Mouse (Mus musculus): ENCODE results near the gene Hmgn2. TPM values are rescaled to one million over a fixed set of nuclear protein-coding genes. Genes with fewer than 3 reads are reported as not detected.

Gene Hmgn2
- total and polyA plus RNA-seq, 3 experiments = 157 to 195 (median 161) TPM

DNA sequence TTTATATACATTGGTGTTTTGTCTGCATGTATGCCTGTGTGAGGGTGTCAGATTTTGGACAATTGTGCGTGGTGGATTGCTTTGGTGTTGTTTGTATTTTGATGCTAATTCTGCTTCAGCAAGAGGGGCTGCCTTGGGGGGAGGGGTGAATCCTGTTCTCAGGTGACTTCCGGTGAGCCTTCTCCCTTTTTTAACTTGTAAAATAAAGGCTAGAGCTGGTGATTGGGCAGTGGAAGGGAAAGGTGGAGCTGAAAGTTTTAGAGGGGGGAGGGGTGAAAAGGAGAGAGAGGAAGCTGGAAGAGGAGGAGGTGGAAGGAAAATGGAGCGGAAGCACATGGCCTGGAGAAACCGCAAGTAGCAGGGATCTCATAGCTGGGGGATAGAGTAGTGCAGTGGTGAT lies 12.1 kb downstream of the Hmgn2 start:
- no peaks in the 10 kb centered on the region for H3K27me3 ChIP-seq (replicated peaks)
- no peak overlapping the region for H3K27ac ChIP-seq (ENCODE audit: insufficient read depth, low read depth)
- DNase-seq (ENCODE audit: extremely low read depth) = no peak
- no peaks in the 10 kb centered on the region for H3K79me2 ChIP-seq (replicated peaks; ENCODE audit: control insufficient read depth, extremely low read depth, insufficient read depth, poor library complexity, severe bottlenecking)
- no peak overlapping the region for H3K4me2 ChIP-seq (ENCODE audit: insufficient read depth, low read depth, poor library complexity, severe bottlenecking)
- H3K4me1 ChIP-seq (ENCODE audit: control insufficient read depth in 1 of 2, insufficient read depth in 2 of 2) = no peaks in the 10 kb centered on the region
- dilution Hi-C loops (cut with MboI; ENCODE audit: extremely low pct_ligation_motif_present, extremely low pct_unique_long_range_greater_than_20kb, low sequenced_read_pairs) = no loop called here
- no peak for TF ChIP-seq ZC3H11A (IDR thresholded peaks at IDR 0.05; ENCODE audit: low read depth, low read length)
- TF ChIP-seq NELFE (IDR thresholded peaks at IDR 0.05; ENCODE audit: low read depth, low read length) = no peak
- TF ChIP-seq TBP (conservative IDR thresholded peaks at IDR 0.05; ENCODE audit: low read depth, low read length) = no peak
- no peak for TF ChIP-seq USF2 (conservative IDR thresholded peaks at IDR 0.05; ENCODE audit: low read depth, low read length)
- no peak for TF ChIP-seq MYC (IDR thresholded peaks at IDR 0.05; ENCODE audit: low read depth, low read length)
- TF ChIP-seq JUN (IDR thresholded peaks at IDR 0.05; ENCODE audit: insufficient read depth, low read depth, low read length) = no peak
- no peak for TF ChIP-seq UBTF (IDR thresholded peaks at IDR 0.05; ENCODE audit: low read depth, low read length)
- TF ChIP-seq CHD2 (IDR thresholded peaks at IDR 0.05; ENCODE audit: low read length) = no peak
- no peak for TF ChIP-seq ELF1 (IDR thresholded peaks at IDR 0.05; ENCODE audit: low read depth, low read length)
- TF ChIP-seq GABPA (IDR thresholded peaks at IDR 0.05; ENCODE audit: insufficient replicate concordance, low read depth, low read length) = no peak
- no peak for TF ChIP-seq SIN3A (IDR thresholded peaks at IDR 0.05; ENCODE audit: low read length)
- TF ChIP-seq ETS1 (conservative IDR thresholded peaks at IDR 0.05; ENCODE audit: low read depth, low read length) = no peak
- no peak for TF ChIP-seq BHLHE40 (IDR thresholded peaks at IDR 0.05; ENCODE audit: low read depth, low read length)
- TF ChIP-seq MAFK (IDR thresholded peaks at IDR 0.05; ENCODE audit: insufficient replicate concordance, low read length) = no peak
- no peak for TF ChIP-seq CTCF (conservative IDR thresholded peaks at IDR 0.05 in 1 of 2, IDR thresholded peaks at IDR 0.05 in 1 of 2; ENCODE audit: low read depth in 2 of 2, low read length in 2 of 2)
- TF ChIP-seq RCOR1 (conservative IDR thresholded peaks at IDR 0.05; ENCODE audit: low read depth, low read length) = no peak
- no peak for TF ChIP-seq ZNF384 (IDR thresholded peaks at IDR 0.05; ENCODE audit: low read depth, low read length)
- TF ChIP-seq MAZ (IDR thresholded peaks at IDR 0.05; ENCODE audit: low read depth, low read length) = no peak
- no peak for TF ChIP-seq JUND (conservative IDR thresholded peaks at IDR 0.05; ENCODE audit: low read depth, low read length)
- no peaks in the 10 kb centered on the region for H3K9me3 ChIP-seq (replicated peaks; ENCODE audit: low read length)
- H3K4me3 ChIP-seq (replicated peaks in 1 of 3; ENCODE audit: low read depth in 2 of 3, low read length in 2 of 3, poor library complexity in 1 of 3) = no peak overlapping the region
- in situ Hi-C loops (cut with MboI; ENCODE audit: low pct_ligation_motif_present, low pct_unique_long_range_greater_than_20kb, low sequenced_read_pairs) = no loop called here
- no peak overlapping the region for H3K9ac ChIP-seq (ENCODE audit: insufficient read depth, low read depth)
- H3K36me3 ChIP-seq (replicated peaks in 1 of 2; ENCODE audit: control insufficient read depth in 1 of 2, insufficient read depth in 1 of 2, low read length in 1 of 2) = no peaks in the 10 kb centered on the region

DNA sequence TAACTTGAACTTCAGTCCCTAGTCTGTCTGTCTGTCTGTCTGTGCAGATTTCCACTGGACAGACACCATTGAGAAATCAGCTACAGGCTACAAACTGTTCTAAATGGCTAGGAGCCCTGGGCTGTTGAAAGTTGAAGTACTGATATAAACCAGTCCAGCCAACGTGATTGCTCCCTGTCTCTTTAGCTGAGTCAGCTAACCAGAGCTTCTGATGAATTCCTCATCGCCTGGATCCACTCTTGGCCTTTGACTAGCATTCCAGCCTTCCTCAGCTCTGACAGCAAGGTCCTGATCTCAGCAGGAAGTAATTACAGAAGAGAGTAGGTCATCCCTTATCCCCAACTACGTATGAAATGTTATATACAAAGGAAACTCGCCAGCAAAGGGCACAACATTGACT lies 21.7 kb downstream of the Hmgn2 start:
- in situ Hi-C loops (cut with MboI; ENCODE audit: low pct_ligation_motif_present, low pct_unique_long_range_greater_than_20kb, low sequenced_read_pairs) = no loop called here
- H3K4me1 ChIP-seq (ENCODE audit: control insufficient read depth in 1 of 2, insufficient read depth in 2 of 2) = no peaks in the 10 kb centered on the region
- peaks cover 3% of the 10 kb centered on the region for H3K9me3 ChIP-seq (replicated peaks; ENCODE audit: low read length)
- DNase-seq (ENCODE audit: extremely low read depth) = no peak
- H3K9ac ChIP-seq (ENCODE audit: insufficient read depth, low read depth) = no peak overlapping the region
- TF ChIP-seq MAZ (IDR thresholded peaks at IDR 0.05; ENCODE audit: low read depth, low read length) = no peak
- TF ChIP-seq KAT2A (IDR thresholded peaks at IDR 0.05; ENCODE audit: insufficient replicate concordance, low read length) = no peak
- no peak for TF ChIP-seq POLR2A (IDR thresholded peaks at IDR 0.05; ENCODE audit: low read depth, low read length)
- no peak for TF ChIP-seq MEF2A (IDR thresholded peaks at IDR 0.05; ENCODE audit: borderline replicate concordance, low read depth, low read length)
- TF ChIP-seq MAX (IDR thresholded peaks at IDR 0.05; ENCODE audit: low read length) = no peak
- no peak for TF ChIP-seq EP300 (IDR thresholded peaks at IDR 0.05; ENCODE audit: low read length)
- TF ChIP-seq CTCF (conservative IDR thresholded peaks at IDR 0.05 in 1 of 2, IDR thresholded peaks at IDR 0.05 in 1 of 2; ENCODE audit: low read depth in 2 of 2, low read length in 2 of 2) = no peak
- no peak for TF ChIP-seq TCF12 (IDR thresholded peaks at IDR 0.05; ENCODE audit: low read depth, low read length)
- no peak for TF ChIP-seq CHD2 (IDR thresholded peaks at IDR 0.05; ENCODE audit: low read length)
- no peak for TF ChIP-seq MYC (IDR thresholded peaks at IDR 0.05; ENCODE audit: low read depth, low read length)
- TF ChIP-seq ZC3H11A (IDR thresholded peaks at IDR 0.05; ENCODE audit: low read depth, low read length) = no peak
- no peak for TF ChIP-seq ZKSCAN1 (IDR thresholded peaks at IDR 0.05; ENCODE audit: borderline replicate concordance, low read depth, low read length)
- TF ChIP-seq USF1 (IDR thresholded peaks at IDR 0.05; ENCODE audit: low read depth, low read length) = no peak
- TF ChIP-seq RAD21 (IDR thresholded peaks at IDR 0.05; ENCODE audit: low read depth, low read length) = no peak
- no peak for TF ChIP-seq IRF4 (IDR thresholded peaks at IDR 0.05; ENCODE audit: low read depth, low read length)
- dilution Hi-C loops (cut with MboI; ENCODE audit: extremely low pct_ligation_motif_present, extremely low pct_unique_long_range_greater_than_20kb, low sequenced_read_pairs) = no loop called here
- no peak overlapping the region for H3K27ac ChIP-seq (ENCODE audit: insufficient read depth, low read depth)
- no peak overlapping the region for H3K4me2 ChIP-seq (ENCODE audit: insufficient read depth, low read depth, poor library complexity, severe bottlenecking)
- no peaks in the 10 kb centered on the region for H3K79me2 ChIP-seq (replicated peaks; ENCODE audit: control insufficient read depth, extremely low read depth, insufficient read depth, poor library complexity, severe bottlenecking)
- H3K4me3 ChIP-seq (replicated peaks in 1 of 3; ENCODE audit: low read depth in 2 of 3, low read length in 2 of 3, poor library complexity in 1 of 3) = no peak overlapping the region
- H3K36me3 ChIP-seq (replicated peaks in 1 of 2; ENCODE audit: control insufficient read depth in 1 of 2, insufficient read depth in 1 of 2, low read length in 1 of 2) = no peaks in the 10 kb centered on the region
- H3K27me3 ChIP-seq (replicated peaks) = peaks cover 2% of the 10 kb centered on the region
